Mouse (Mus musculus) ES-Bruce4 (cell line): ENCODE results near the gene Lsr.

Source experiments
- CTCF ChIP-seq: IDR thresholded peaks from one replicate; pipeline ENCODE4 v1.8.1; 2011; ENCODE audit warnings: low read depth, low read length
- EP300 ChIP-seq: IDR thresholded peaks from 2 replicates; pipeline ENCODE4 v1.6.1; 2011; ENCODE audit warnings: low read depth, low read length; ENCODE audit not compliant: insufficient read depth
- POLR2A ChIP-seq: IDR thresholded peaks from one replicate; pipeline ENCODE4 v1.8.1; 2011; ENCODE audit warnings: low read length; ENCODE audit not compliant: insufficient read depth

DNA sequence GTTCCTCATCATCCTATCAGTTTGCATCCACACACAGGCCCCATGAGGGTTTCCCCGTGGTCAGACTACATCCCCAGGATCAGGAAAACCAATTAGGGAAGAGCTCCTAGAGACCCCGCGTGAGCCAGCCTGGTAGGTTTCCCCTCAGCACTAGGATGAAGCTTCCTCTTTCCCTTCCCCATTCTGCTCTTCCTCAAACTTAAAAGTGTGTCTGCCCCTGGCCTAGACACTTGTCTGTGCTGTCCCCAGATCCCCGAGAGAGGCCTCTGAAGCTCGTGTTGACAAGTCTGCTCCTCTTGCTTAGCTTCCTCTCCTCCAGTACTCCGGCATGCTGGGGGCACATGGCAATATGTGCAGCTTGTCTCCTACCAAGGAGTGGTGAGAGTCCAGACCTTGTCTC is 19.8 kb downstream of the Lsr start:
- no peak for TF ChIP-seq CTCF
- TF ChIP-seq POLR2A, result no peak
- no peak for TF ChIP-seq EP300
